Mouse (Mus musculus): ENCODE results near the gene Gabrg3. TPM values are rescaled to one million over a fixed set of nuclear protein-coding genes. Genes with fewer than 3 reads are reported as not detected.
"Not testable (repeated sequence)": the region's sequence is repeated elsewhere in the genome, so short reads cannot be mapped to it uniquely, and the experiment has no call there.

Gabrg3 gene
- polyA plus RNA-seq, 1 experiment from 2014 or later, result 0.04 TPM

- no peak for ATAC-seq (ENCODE audit: low read depth)
- 59% methylated on average over 3 of the region's 3 CpGs for WGBS (ENCODE audit: insufficient replicate concordance)
Observed at GRCm38 (mm10) chr7:57278841-57279240, 108.1 kb downstream of the Gabrg3 start.

GRCm38 (mm10) chr7:57260201-57260600 is 126.8 kb downstream of the Gabrg3 start:
- no peak overlapping the region for H3K27ac ChIP-seq (ENCODE audit: low read length)
- ATAC-seq (ENCODE audit: low read depth), result no peak
- H3K4me1 ChIP-seq (ENCODE audit: control insufficient read depth, low read depth, low read length), result no peaks in the 10 kb centered on the region
- H3K36me3 ChIP-seq (ENCODE audit: control insufficient read depth, insufficient read depth), result no peaks in the 10 kb centered on the region
- H3K27me3 ChIP-seq (ENCODE audit: control insufficient read depth, insufficient read depth, low read depth, low read length), result no peaks in the 10 kb centered on the region
- 53% methylated on average over 1 of the region's 1 CpGs for WGBS (ENCODE audit: insufficient replicate concordance)
- H3K9ac ChIP-seq (ENCODE audit: low read depth, low read length), result no peak overlapping the region
- H3K9me3 ChIP-seq (replicated peaks; ENCODE audit: control insufficient read depth, low read length), result no peaks in the 10 kb centered on the region
- no peak overlapping the region for H3K4me3 ChIP-seq (ENCODE audit: low read depth, low read length)
- H3K4me2 ChIP-seq (ENCODE audit: low read depth, low read length), result no peak overlapping the region

More at GRCm38 (mm10) chr7:57278841-57279240, 108.1 kb downstream of the Gabrg3 start:
- Histone ChIP-seq H3K27me3 (ENCODE audit: control insufficient read depth, insufficient read depth, low read depth, low read length) (no peaks in the 10 kb centered on the region), H3K4me3 (ENCODE audit: low read depth, low read length) (no peak overlapping the region), H3K36me3 (ENCODE audit: control insufficient read depth, insufficient read depth) (no peaks in the 10 kb centered on the region), H3K9ac (ENCODE audit: low read depth, low read length) (no peak overlapping the region), H3K9me3 (replicated peaks; ENCODE audit: control insufficient read depth, low read length) (no peaks in the 10 kb centered on the region; the same call in 1 of the 2 replicates), H3K27ac (ENCODE audit: low read length) (no peak overlapping the region), H3K4me2 (ENCODE audit: low read depth, low read length) (no peak overlapping the region), H3K4me1 (ENCODE audit: control insufficient read depth, low read depth, low read length) (no peaks in the 10 kb centered on the region)

- H3K4me2 ChIP-seq (ENCODE audit: low read depth, low read length), result no peak overlapping the region
- no peaks in the 10 kb centered on the region for H3K36me3 ChIP-seq (ENCODE audit: control insufficient read depth, insufficient read depth)
- H3K27ac ChIP-seq (ENCODE audit: low read length), result no peak overlapping the region
- no peaks in the 10 kb centered on the region for H3K27me3 ChIP-seq (ENCODE audit: control insufficient read depth, insufficient read depth, low read depth, low read length)
- no peaks in the 10 kb centered on the region for H3K4me1 ChIP-seq (ENCODE audit: control insufficient read depth, low read depth, low read length)
- no peaks in the 10 kb centered on the region for H3K9me3 ChIP-seq (replicated peaks; ENCODE audit: control insufficient read depth, low read length)
- no peak overlapping the region for H3K4me3 ChIP-seq (ENCODE audit: low read depth, low read length)
- no peak for ATAC-seq (ENCODE audit: low read depth)
- 42% methylated on average over 5 of the region's 5 CpGs for WGBS (ENCODE audit: insufficient replicate concordance)
- H3K9ac ChIP-seq (ENCODE audit: low read depth, low read length), result no peak overlapping the region
Observed at GRCm38 (mm10) chr7:57258893-57259574, 128.0 kb downstream of the Gabrg3 start.

- Histone ChIP-seq H3K4me1 (ENCODE audit: control insufficient read depth, low read depth, low read length) (no peaks in the 10 kb centered on the region), H3K9me3 (replicated peaks; ENCODE audit: control insufficient read depth, low read length) (no peaks in the 10 kb centered on the region), H3K9ac (ENCODE audit: low read depth, low read length) (no peak overlapping the region), H3K4me2 (ENCODE audit: low read depth, low read length) (no peak overlapping the region), H3K4me3 (ENCODE audit: low read depth, low read length) (no peak overlapping the region), H3K27me3 (ENCODE audit: control insufficient read depth, insufficient read depth, low read depth, low read length) (no peaks in the 10 kb centered on the region), H3K27ac (ENCODE audit: low read length) (no peak overlapping the region), H3K36me3 (ENCODE audit: control insufficient read depth, insufficient read depth) (no peaks in the 10 kb centered on the region)
- ATAC-seq (ENCODE audit: low read depth), result no peak
- 51% methylated on average over 4 of the region's 4 CpGs for WGBS (ENCODE audit: insufficient replicate concordance)
Observed at GRCm38 (mm10) chr7:57243981-57244380, 143.0 kb downstream of the Gabrg3 start.

GRCm38 (mm10) chr7:57214119-57214518 is 172.9 kb downstream of the Gabrg3 start:
- H3K4me3 ChIP-seq (ENCODE audit: low read depth, low read length), result no peak overlapping the region
- H3K4me2 ChIP-seq (ENCODE audit: low read depth, low read length), result no peak overlapping the region
- H3K36me3 ChIP-seq (ENCODE audit: control insufficient read depth, insufficient read depth), result no peaks in the 10 kb centered on the region
- WGBS (ENCODE audit: insufficient replicate concordance), result 69% methylated on average over 1 of the region's 1 CpGs
- H3K27me3 ChIP-seq (ENCODE audit: control insufficient read depth, insufficient read depth, low read depth, low read length), result no peaks in the 10 kb centered on the region
- H3K27ac ChIP-seq (ENCODE audit: low read length), result no peak overlapping the region
- H3K9ac ChIP-seq (ENCODE audit: low read depth, low read length), result no peak overlapping the region
- ATAC-seq (ENCODE audit: low read depth), result no peak
- H3K4me1 ChIP-seq (ENCODE audit: control insufficient read depth, low read depth, low read length), result no peaks in the 10 kb centered on the region
- no peaks in the 10 kb centered on the region for H3K9me3 ChIP-seq (replicated peaks; ENCODE audit: control insufficient read depth, low read length)

GRCm38 (mm10) chr7:57186015-57186414 is 201.0 kb downstream of the Gabrg3 start:
- H3K9ac ChIP-seq (ENCODE audit: low read depth, low read length), result no peak overlapping the region
- WGBS (ENCODE audit: insufficient replicate concordance), result 44% methylated on average over 1 of the region's 1 CpGs
- no peak overlapping the region for H3K4me2 ChIP-seq (ENCODE audit: low read depth, low read length)
- no peaks in the 10 kb centered on the region for H3K36me3 ChIP-seq (ENCODE audit: control insufficient read depth, insufficient read depth)
- no peak overlapping the region for H3K27ac ChIP-seq (ENCODE audit: low read length)
- no peaks in the 10 kb centered on the region for H3K9me3 ChIP-seq (replicated peaks; ENCODE audit: control insufficient read depth, low read length)
- no peak for ATAC-seq (ENCODE audit: low read depth)
- H3K4me3 ChIP-seq (ENCODE audit: low read depth, low read length), result no peak overlapping the region
- H3K27me3 ChIP-seq (ENCODE audit: control insufficient read depth, insufficient read depth, low read depth, low read length), result no peaks in the 10 kb centered on the region
- H3K4me1 ChIP-seq (ENCODE audit: control insufficient read depth, low read depth, low read length), result no peaks in the 10 kb centered on the region

GRCm38 (mm10) chr7:57175891-57176545 is 211.0 kb downstream of the Gabrg3 start:
- H3K4me2 ChIP-seq (ENCODE audit: low read depth, low read length); H3K27ac ChIP-seq (ENCODE audit: low read length); ATAC-seq (ENCODE audit: low read depth); H3K27me3 ChIP-seq (ENCODE audit: control insufficient read depth, insufficient read depth, low read depth, low read length); H3K4me1 ChIP-seq (ENCODE audit: control insufficient read depth, low read depth, low read length); H3K9me3 ChIP-seq (replicated peaks; ENCODE audit: control insufficient read depth, low read length); H3K4me3 ChIP-seq (ENCODE audit: low read depth, low read length); H3K36me3 ChIP-seq (ENCODE audit: control insufficient read depth, insufficient read depth); H3K9ac ChIP-seq (ENCODE audit: low read depth, low read length): not testable (repeated sequence)
- 46% methylated on average over 2 of the region's 2 CpGs for WGBS (ENCODE audit: insufficient replicate concordance)

- ATAC-seq (ENCODE audit: low read depth), result no peak
- Histone ChIP-seq H3K9me3 (replicated peaks; ENCODE audit: control insufficient read depth, low read length) (no peaks in the 10 kb centered on the region), H3K27ac (ENCODE audit: low read length) (no peak overlapping the region), H3K4me2 (ENCODE audit: low read depth, low read length) (no peak overlapping the region), H3K27me3 (ENCODE audit: control insufficient read depth, insufficient read depth, low read depth, low read length) (no peaks in the 10 kb centered on the region), H3K9ac (ENCODE audit: low read depth, low read length) (no peak overlapping the region), H3K4me1 (ENCODE audit: control insufficient read depth, low read depth, low read length) (no peaks in the 10 kb centered on the region), H3K4me3 (ENCODE audit: low read depth, low read length) (no peak overlapping the region), H3K36me3 (ENCODE audit: control insufficient read depth, insufficient read depth) (no peaks in the 10 kb centered on the region)
- 52% methylated on average over 3 of the region's 3 CpGs for WGBS (ENCODE audit: insufficient replicate concordance)
Observed at GRCm38 (mm10) chr7:57166931-57167330, 220.1 kb downstream of the Gabrg3 start.

GRCm38 (mm10) chr7:57158211-57158610 is 228.8 kb downstream of the Gabrg3 start:
- Histone ChIP-seq H3K9ac (ENCODE audit: low read depth, low read length) (no peak overlapping the region), H3K4me1 (ENCODE audit: control insufficient read depth, low read depth, low read length) (no peaks in the 10 kb centered on the region), H3K27me3 (ENCODE audit: control insufficient read depth, insufficient read depth, low read depth, low read length) (no peaks in the 10 kb centered on the region), H3K36me3 (ENCODE audit: control insufficient read depth, insufficient read depth) (no peaks in the 10 kb centered on the region), H3K4me2 (ENCODE audit: low read depth, low read length) (no peak overlapping the region), H3K4me3 (ENCODE audit: low read depth, low read length) (no peak overlapping the region), H3K27ac (ENCODE audit: low read length) (no peak overlapping the region), H3K9me3 (replicated peaks; ENCODE audit: control insufficient read depth, low read length) (no peaks in the 10 kb centered on the region)
- WGBS (ENCODE audit: insufficient replicate concordance), result 56% methylated on average over 3 of the region's 3 CpGs
- no peak for ATAC-seq (ENCODE audit: low read depth)
